Mouse (Mus musculus) urinary bladder, postnatal 25 days (tissue): ENCODE data around the gene Nfkbia.

Experiments used
- DNase-seq: peaks from one replicate; pipeline ENCODE4 v3.0.0; 2022; ENCODE audit warnings: low spot score

The Nfkbia gene

DNA sequence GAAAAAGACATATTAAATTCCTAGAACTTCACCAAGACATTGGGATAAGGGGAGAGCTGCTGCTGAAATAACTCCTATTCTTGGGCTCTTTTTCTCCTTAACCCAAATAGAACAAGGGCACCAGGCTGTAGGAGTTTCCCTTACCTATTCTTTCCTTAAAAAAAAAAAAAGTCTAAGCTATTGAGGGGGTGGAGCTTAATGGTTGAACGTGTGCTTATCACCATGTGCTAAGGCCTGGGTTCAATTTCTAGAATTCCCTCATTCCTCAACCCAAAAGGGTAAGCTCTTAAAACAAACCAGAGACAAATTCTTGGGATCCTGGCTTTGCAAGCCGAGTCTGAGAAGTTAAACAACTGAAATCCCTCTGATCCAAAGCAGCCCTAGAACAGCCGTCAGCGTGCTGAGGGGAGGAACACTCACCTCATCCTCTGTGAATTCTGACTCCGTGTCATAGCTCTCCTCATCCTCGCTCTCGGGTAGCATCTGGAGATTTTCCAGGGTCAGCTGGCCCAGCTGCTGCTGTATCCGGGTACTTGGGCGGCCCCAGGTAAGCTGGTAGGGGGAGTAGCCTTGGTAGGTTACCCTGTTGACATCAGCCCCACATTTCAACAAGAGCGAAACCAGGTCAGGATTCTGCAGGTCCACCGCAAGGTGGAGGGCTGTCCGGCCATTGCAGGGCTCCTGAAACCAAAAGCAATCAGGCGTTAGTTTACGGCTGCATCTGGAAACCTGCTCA, 2.3 kb downstream of the Nfkbia start:
- DNase-seq: no peak

DNA sequence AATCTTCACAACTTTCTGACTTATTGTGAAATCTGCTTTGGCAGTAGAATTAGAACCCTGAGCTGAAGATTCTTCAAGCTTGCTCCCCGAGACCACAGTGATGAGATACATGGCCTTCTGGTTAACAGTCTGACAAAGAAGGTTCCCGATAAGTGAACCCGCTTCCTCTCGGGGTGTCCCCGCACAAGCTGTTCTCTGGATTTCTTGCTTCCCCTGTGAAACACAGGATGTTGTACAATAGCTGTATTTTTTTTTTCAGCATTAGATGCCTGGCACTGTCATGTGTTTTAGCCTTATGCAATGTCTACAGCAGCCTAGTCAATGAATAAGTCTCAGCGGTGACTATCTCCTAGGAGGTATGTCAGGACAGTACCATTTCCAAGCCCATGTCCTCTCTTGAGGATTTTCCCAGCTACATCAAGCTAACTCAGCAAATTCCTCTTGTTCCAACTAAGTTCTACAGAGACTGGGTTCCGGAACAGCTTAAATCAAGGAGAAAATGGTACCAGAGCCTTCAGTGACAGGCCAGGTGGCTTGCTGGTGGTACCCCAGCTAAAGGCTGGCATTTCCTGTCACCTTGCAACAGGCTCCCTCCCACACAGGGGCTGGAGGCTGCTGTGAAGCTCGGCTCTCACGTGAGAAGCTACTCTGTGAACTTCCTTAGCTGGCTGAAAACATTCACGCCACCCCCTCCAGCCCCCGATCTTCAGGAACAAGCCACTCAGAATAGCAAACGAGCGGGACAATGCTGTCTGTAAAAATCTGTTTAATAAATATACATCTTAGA, 3.6 kb downstream of the Nfkbia start:
- no peak for DNase-seq

DNA sequence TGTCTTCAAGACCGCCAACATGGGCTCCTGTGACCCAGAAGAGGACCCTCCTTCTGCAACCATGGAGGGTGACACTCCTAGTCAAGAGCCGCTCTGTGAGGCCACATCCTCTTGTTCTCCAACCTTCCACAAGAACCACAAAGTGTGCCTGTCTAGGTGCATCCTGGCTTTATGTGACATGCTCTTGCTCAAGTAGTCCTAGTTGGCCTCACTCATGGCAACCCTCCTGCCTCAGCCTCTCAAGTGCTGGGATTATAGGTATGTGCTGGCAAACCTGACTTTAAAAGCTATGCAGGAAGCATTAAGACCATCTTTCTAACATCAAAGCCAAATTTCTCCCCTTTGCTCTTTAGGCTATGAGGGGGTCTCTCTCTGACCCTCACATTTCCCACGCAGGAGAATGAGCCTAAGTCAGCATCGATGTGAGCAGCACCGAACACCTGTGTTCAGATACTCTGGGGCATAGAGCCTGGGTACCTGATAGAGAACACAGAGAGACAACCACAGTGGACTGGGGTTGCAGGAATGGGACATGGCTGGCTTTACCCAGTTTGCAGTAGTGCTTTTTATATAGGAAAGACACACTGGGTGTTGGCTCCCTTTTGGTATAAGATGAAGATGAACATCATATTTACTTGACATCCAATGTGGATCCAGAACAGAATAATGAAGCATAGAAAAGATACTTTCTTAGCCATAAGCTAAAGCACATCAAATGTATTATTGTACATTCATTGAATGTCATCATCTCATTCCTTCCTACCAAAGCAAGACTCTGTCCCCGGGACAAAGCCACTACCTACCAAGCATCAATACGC, 4.4 kb downstream of the Nfkbia start:
- DNase-seq: no peak

DNA sequence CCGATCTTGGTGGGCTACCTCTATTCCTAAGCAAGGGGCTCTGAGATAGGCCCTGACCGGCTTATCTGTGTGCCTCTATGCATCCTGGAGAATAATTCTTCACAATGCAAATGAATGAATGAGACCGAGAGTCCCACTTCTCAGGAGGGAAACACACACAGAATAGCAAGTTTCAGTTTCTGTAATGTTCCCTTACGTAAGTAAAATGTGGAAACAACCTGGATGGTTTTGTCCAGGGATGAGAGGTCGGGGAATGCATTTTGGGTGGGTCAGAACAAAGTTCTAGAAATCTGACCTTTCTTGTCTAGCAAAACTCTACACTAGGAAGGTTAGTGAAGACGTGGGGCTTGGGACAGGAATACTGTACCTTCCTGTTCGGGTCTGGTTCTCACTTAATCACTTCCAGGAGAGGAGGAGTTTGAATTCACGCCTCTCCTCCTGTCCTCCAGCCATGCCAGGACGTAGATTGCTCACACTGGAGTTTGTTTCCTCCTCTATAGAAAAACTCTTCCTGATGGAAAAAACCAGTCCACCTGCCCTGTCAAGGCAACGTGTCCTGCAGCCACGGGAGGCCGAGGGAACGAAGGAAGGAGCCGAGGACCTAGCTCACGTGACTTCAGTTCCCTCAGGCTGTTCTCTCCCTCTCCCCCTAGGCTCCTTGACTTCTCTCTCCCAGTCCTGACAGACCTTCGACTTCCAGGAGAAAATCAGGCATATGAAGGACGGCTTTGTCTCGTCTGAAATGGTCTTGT, 5.3 kb downstream of the Nfkbia start:
- DNase-seq: no peak

DNA sequence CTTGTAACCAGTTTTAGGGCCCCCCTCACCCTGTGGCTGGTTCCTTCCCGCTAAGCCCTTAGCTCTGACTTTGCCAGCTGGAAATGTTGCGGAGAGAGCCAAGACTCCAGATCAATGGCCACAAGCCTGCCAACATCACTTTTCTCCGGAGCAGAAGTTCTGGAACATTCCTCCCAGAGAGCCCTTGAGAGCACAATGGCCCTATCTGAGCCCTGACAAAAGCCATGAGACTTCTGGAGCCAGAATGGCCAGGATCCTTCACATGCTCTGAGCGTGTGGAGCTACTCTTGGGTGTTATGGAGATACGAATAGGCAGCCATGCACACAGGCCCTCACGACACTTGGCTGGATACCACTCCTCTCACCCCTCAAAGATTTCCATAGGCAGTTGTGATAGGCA, 7.6 kb downstream of the Nfkbia start:
- no peak for DNase-seq

DNA sequence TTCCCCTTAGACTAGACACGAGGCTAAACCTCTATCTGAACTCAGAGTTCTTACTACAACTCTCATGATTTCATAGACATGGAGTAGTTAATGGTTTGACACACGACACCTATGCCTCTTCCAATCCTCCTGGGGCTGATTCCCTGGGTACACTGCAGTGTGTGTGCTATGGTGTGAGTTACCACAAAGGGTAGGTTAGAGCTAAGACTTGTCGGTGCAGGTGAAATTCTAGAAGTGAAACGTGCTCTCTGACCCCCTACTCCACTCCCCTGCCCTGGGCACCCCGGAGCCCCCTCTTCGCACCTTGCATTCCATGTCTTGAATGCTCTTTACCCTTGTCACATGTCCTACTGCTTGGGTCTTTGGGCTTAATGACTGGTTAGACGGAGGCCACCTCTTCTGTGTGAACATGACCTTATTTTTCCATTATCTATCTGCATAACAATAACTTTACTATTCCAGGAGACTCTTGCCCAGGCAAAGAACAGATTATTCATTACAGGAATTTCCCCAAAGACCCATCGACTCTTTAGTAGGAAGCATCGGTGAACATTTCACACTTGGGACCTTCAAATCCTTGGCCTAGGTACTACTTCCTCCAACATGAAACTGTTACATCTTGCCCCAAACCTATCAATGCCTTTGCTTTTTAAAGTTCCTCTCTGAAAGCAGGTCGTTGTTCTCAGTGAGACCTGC, 8.2 kb downstream of the Nfkbia start:
- DNase-seq: no peak

DNA sequence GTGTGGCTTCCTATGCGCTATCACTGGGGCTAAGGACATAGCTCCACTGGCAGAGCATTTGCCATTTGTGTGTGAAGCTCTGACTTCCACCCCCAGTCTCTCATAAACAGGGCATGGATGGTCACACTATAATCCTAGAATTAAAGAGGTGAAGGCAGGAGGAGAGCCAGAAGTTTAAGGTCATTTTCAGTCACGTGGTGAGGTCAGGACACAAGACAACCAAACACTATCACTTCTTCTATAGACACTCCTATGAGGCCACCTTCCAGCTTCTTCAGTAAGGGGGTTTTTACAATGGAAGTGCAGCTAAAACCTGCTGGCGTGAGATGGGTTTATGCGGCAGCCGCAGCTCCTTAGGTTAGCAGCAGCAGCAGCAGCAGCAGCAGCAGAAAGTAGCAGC, 8.9 kb downstream of the Nfkbia start:
- DNase-seq: no peak

DNA sequence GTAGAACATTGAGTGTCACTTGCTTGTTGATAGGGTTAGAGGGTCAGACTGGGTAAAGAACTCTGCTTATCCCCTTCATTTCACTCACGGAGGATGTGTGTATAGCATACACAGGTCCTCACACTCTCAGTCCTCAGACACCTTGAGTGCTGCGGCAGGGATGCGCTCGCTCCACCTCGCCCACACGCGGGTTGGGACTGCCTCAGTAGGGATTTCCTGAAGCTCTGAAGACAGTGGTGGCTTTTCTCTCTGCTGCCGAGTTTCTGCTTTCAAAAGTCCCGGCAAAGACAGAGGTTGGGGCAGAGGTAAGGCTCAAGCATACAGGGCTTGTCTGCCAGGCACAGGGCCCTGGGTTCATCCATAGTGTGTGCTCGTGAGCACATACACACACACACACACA, 9.7 kb downstream of the Nfkbia start:
- no peak for DNase-seq

DNA sequence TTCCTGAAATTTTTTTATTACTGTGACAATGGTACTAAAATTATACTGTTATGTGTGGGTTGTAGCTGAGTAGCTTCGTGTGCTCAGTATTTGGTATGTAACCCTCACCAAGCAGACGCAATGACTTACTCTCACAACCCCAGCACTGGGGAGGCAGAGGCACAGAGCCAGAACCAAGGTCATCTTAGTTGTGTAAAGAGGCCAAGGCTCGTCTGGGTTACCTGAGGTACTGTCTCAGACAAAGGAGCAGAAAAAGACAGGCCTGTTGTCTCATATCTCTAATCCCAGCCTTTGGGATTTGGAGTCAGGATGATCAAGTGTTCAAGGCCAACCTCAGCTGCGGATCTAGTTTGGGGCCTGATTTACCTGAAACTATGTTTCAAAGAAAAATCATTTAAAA, 10.7 kb downstream of the Nfkbia start:
- no peak for DNase-seq

DNA sequence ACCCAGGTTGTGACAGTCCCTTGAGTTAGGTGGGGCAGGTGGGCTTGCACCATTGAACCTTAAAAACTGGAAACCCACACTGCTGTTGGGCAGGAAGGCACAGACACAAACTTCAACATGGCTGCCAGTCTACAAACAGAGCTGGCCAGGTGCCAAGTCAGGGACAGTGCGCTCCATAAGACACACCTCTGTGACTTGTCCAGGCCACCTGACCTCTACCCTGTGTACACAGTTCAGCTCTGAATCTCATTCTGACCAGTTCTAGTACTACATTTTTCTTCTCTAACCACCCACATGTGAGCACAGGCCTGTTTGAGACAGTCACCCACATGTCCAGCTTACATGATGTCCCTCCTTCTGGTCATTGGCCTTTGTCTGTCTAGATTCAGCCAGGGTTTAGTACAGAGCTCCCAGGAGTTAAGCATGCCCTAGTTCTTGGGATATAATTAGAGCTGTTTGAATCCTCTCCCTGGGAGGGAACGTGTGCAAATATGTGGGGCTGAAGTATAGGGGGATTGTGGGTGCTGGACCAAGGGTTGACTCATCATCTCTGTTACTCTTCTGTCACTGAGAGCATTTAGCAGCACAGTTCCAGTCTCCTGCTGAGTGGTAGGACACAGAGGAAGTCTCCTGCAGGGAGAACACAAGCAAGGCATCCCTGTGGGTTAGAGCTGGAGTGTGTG, 11.8 kb downstream of the Nfkbia start:
- DNase-seq: no peak

DNA sequence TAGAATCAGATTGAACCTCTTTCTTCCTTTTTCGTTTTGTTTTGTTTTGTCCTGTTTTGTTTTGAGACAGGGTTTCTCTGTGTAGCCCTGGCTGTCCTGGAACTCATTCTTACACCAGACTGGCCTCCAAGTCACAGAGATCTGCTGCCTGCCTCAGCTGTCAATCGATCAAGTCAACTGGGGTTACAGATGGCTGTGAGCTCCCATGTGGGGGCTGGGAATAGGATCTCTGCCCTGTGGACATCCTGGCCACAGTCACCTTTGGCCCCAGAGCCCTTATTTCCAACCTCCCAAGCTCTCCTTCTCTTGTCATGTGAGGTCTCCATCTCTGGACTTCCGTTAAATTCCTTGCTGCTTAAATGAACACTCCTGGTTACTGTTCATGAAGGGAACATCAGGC, 13.5 kb downstream of the Nfkbia start:
- DNase-seq: no peak

DNA sequence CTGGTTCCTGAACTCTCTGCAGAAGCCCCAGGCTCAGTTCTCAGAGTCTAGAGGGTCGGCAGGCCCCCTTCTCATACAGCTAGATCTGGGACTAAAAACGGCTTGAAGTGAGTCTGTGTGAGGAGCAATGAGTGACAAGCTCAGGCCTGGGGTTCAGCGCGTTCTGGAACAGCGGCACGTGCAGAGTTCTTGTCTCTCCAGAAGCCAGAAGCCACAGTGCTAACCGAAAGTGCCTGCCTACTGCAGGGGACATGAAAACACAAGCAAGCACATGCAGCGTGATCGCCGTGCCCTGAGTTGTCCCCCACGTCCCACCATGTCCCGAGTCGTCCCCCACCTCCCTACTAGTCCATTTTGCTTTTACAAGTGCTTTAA, 18.3 kb downstream of the Nfkbia start:
- no peak for DNase-seq

DNA sequence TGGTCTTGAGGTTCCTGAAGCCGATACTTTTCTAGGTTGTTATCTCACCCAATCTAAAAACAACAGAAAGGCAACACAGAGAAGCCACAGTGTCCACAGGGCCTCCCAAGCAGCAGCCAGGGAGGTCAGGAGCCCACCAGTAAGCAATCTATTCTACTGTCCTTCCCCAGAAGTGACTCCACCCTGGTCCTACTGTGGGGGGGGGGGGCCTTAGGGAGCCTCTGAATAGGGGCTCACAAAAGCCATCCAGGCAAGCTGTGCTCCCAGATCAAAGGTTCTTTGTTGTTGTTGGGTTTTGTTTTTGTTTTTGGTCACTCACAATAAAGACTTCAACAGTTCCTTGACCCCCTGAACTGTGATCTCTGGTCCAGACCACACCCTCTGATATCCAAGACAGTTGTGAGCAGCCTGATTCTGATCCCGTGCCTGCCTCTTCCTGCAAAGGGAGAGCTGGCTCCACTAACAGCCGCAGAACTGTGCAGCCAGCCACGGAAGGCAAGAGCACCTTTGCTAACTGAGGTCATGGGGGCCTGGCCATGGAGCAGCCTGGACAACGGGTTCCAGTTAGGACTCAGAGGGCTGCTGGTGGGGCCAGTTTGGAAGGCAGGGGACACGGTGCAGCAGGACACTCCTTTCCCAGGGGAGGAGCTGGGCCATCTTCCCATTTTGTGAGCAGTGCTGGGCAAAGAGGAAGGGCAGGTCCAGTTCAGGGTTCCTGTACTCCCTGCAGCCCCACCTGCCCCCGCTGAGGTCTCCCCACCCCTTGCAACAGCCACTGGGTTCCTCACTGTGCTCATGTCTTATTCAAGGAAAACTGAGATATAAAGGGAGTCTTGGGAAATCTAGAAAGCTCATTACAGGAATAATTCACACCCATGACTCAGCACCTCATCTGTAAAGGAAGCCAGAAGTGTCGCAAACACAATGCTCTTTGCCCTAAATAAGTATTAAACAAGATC, 18.9 kb downstream of the Nfkbia start:
- peak; percentile 55 for DNase-seq

DNA sequence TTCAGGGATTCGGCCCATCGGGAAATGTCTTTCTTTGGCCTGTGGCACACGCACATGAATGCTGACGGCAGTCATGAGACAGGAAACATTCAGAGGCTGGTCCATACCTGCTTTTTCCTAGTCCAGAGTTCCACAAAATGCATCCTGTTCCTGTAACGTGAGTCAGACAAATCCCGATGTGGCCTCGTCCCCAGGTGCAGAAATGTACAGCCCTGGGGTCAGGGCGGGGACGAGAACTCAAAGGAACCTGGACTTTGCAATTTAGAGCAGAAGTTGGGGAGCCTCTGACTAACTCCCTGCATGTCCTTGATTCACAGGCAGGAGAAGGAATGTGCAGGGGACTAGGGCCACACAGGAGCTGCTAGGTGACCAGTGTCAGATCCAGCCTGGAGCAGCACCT, 21.1 kb downstream of the Nfkbia start:
- no peak for DNase-seq

DNA sequence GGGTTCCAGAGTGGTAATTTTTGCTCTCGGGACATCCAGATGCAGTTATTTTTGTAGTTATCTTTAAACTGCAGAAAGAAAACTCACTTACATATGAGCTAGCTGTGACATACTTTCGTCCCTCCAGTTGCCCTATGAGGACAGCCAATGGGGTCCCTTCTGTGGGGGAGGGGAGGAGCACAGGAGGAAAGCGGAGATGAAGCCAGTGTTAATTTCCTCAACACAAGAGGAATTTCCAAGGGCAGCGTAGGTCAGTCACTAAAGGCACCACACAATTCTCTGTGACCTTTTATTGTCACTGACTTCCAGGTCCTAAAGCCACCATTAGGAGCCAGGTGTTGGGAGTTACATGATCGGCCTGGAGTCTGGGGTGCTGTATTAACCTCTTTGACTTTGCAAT, 22.0 kb downstream of the Nfkbia start:
- no peak for DNase-seq

DNA sequence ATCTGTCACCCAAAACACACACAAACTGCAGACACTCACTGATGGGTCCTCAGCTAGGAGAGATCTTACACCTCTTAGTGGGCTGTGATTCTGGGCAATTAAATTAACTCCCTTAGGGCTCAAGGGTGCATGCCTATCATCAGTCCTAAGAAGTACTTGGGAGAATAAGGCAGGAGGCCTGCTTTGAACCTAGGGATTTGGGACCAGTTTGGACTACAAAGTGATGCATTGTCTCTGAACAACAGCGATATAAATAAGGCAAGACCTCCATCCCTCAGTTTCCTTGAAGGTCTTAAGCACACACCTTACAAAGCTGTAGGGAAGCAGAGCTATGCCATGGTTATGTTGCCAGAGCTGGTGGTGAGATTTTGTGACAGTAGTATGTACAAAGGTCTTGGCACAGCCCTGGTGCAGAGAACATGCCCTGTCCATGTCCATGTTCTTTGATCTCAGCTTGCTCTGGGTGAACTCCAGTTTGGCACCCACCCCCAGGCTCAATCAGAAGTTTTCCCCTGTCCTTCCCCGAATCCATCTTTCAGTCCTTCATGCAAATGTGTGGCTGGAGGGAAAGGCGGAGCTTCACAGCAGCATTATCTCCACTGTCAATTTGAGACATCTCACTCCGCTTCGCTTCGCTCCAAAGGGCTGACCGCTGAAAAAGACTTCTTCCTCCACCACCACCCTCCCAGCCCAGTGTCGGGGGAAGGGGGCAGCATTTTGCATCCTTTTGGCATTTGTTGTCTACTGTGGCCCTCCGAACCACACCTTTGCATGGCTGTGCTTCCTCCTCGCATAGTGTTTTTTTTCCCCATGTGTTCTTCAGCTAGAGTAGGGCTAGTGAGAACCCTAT, 24.9 kb downstream of the Nfkbia start:
- no peak for DNase-seq

DNA sequence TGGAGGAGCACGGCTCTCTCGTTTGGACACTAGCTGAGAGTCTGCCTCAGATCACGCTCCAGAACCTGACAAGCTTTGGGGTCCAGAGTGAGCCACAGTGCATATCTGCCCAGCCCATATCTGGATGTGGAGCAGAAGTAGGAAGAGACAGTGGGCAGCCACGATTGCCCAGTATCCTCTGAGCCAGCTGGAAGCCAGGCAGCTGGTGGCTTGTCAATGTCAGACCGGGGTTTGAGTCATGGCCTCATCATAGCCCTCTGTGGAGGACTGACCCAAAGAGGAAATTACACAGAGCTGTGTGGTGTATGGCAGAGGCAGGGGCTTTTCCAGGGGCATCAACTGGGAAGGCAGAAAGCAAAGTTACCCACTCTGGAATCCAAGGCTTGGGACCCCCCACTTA, 25.6 kb downstream of the Nfkbia start:
- no peak for DNase-seq

DNA sequence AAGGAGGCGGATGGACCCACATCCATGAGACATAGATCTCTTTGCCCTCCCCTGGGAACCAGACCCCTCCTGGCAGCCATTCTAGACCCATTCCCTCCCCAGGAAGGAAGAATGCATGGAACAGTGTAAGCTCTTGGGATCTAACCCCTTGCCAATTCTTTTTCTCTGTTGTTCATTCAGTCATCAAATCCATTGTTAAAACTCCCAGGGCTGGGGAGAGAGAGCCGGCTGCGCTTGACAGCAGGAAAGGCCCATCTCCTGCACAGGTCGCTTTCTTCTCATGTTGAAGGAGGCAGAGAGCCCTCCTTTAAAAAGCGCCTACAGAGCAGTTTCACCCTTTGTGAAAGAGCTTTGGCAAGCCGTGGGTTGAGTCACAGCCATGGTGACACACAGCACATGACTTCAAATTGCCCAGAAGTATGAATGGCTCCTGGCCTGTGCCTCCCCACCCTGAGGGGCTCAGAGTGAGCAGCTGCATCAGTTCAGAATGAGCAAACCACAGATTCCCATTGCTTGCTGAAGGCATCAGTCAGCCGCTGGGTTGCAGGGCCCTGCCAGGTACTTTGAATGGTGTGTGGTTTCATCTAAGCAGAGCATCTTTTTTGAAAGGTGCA, 26.3 kb downstream of the Nfkbia start:
- no peak for DNase-seq
